Mouse (Mus musculus) cerebellum, adult 2 months (tissue): ENCODE measurements around the gene Psenen.

Experiments
- CTCF ChIP-seq: fragments of 200-500 bp; IDR thresholded peaks from 2 replicates; pipeline ENCODE4 v1.5.1; 2011; ENCODE audit warnings: low read depth, mild to moderate bottlenecking, control low read depth, low read length, moderate library complexity, borderline replicate concordance; ENCODE audit not compliant: insufficient read depth
- POLR2A ChIP-seq: fragments of 200-500 bp; IDR thresholded peaks from 2 replicates; pipeline ENCODE4 v1.6.1; 2011; ENCODE audit warnings: low read length, control low read depth, borderline replicate concordance; ENCODE audit not compliant: insufficient read depth

GRCm38 (mm10) chr7:30596093-30596492, 32.7 kb upstream of the Psenen start:
- no peak for TF ChIP-seq CTCF
- TF ChIP-seq POLR2A: no peak
